Mouse (Mus musculus) frontal cortex, postnatal 36 days (tissue): ENCODE measurements around the gene Proca1.
A peak's percentile ranks its signal among the peaks of the same experiment; 100 is the strongest.
"Not testable (repeated sequence)": the region's sequence is repeated elsewhere in the genome, so short reads cannot be mapped to it uniquely, and the experiment has no call there.

ENCODE experiments used
- DNase-seq, 2 experiments: peaks; one replicate each; pipeline ENCODE4 v3.0.0; 2022; ENCODE audit warnings: low spot score in 2 of 2

Gene Proca1

GRCm38 (mm10) chr11:78182450-78182849 is 10.7 kb upstream of the Proca1 start:
- DNase-seq = no peak

- peak; percentile 89 to 93 for DNase-seq
These were observed 10.0 kb upstream of the Proca1 start, which contains the start of gene Rpl23a for GRCm38 (mm10) chr11:78182961-78183844. TSS of gene Rpl23a (minus strand) at chr11:78183584.

- DNase-seq = no peak
These were observed 9.2 kb upstream of the Proca1 start for GRCm38 (mm10) chr11:78183884-78184514.

GRCm38 (mm10) chr11:78184702-78185101 is 8.5 kb upstream of the Proca1 start:
- DNase-seq = not testable (repeated sequence)

- peak; percentile 57 to 61 for DNase-seq
These were observed 4.6 kb upstream of the Proca1 start, which contains the start of gene Rab34 for GRCm38 (mm10) chr11:78188331-78189233. TSS of gene Rab34 (plus strand) at chr11:78188430.

DNA sequence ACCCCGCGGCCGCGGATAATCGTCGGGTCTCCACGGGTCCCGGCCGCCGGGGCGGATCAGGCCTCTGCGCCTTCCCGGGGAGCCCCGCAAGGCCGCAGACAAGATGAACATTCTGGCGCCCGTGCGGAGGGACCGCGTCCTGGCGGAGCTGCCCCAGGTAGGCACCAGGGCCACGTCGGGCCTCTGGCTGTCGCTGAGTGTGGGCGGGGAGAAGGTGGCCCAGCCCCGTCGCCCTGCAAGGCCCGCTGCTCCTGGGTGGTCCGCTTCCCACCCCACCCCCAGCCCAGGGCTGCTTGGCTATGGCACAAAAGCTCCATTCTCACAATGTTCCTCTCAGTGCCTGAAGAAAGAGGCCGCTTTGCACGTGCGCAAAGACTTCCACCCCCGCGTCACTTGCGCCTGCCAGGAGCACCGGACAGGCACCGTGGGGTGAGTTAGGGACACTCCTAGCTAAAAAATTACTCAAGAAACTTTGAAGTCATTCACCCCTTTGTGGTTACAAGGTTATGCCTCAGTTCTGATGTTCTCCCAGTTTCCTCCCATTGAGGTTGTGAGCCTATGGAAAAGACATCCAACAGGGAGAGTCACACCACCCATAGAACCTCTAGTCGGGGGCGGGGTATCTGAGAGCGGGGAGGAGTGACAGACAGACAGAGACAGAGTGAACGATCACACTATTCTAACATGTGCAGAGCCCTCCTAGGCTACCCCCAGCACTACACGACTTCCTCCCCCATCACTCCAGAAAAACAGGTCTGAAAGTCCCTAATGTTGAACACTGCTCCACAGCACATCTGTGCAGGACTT is 3.8 kb upstream of the Proca1 start:
- DNase-seq = peak in 1 of 2 experiments; percentile 85

GRCm38 (mm10) chr11:78190041-78190440 is 3.2 kb upstream of the Proca1 start:
- DNase-seq = no peak

- no peak for DNase-seq
These were observed 1.4 kb downstream of the Proca1 start for GRCm38 (mm10) chr11:78194411-78195100.

GRCm38 (mm10) chr11:78195101-78195863 is 2.1 kb downstream of the Proca1 start:
- DNase-seq = no peak

DNA sequence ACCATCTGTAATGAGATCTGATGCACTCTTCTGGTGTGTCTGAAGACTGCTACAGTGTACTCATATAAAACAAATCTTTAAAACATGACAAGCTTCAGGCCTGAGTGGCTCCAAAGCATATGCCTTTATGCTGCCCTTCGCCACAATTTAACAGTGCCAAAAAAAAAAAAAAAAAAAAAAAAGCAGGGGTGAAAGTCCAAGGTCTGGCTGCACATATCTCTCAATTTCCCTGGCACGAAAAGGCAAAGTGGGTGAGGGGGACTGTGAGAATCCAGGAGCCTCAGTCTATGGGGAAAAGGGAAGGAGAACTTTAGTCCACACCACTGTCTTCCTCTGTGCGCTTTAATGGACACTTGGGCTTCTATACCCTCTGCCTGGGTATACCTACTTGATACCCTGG is 9.2 kb downstream of the Proca1 start:
- DNase-seq = no peak

- DNase-seq = no peak
These were observed 11.1 kb downstream of the Proca1 start for GRCm38 (mm10) chr11:78204287-78204686.

GRCm38 (mm10) chr11:78205361-78206206 is 12.4 kb downstream of the Proca1 start:
- no peak for DNase-seq

GRCm38 (mm10) chr11:78207190-78207589 is 14.0 kb downstream of the Proca1 start:
- DNase-seq = no peak

- no peak for DNase-seq
These were observed 16.7 kb downstream of the Proca1 start for GRCm38 (mm10) chr11:78209886-78210285.

DNA sequence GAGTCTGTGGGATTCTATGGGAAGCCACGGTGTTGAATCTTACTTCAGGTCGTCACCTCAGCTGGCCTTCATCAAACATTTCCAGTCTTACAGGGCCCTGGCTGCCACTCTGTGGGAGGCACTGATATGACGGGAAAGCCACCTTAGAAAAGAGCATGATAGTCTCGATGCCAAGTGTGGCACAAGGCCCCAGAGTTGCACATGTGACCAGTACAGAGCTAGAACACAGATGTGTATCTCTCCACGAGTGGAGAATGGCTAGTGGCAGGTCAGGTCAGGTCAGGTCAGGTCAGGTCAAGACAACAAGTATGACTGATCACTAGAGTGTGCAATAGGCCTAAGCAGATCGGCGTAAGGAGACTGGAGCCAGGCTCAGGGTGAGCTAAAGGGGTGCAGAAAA is 17.4 kb downstream of the Proca1 start:
- no peak for DNase-seq

GRCm38 (mm10) chr11:78211513-78211912 is 18.3 kb downstream of the Proca1 start:
- no peak for DNase-seq

- DNase-seq = no peak
These were observed 20.1 kb downstream of the Proca1 start for GRCm38 (mm10) chr11:78213086-78213817.
